ENCODE assay signal across 20 mouse cellular contexts in genomic region chr14:57161833-57162232, GRCm38 (mm10). TPM values are rescaled to one million over a fixed set of nuclear protein-coding genes. Genes with fewer than 3 reads are reported as not detected.
DNase-seq lines count a peak whose midpoint lies in the region; ATAC-seq lines count a peak whose summit lies in the region.
"Had no signal": no experiment of that assay in that cellular context is flagged by ENCODE, and none has a peak within 500 bp of the region (broad histone marks: within the 10 kb centered on the region; RNA-seq: fewer than 3 reads in every experiment).

No protein-coding gene starts in this region.

- peaks cover 7% of the 10 kb centered on the region; the same call in 1 of the 2 replicates for H3K4me1 ChIP-seq in heart, embryonic 10.5 days
- H3K4me1 ChIP-seq in neural tube, embryonic 15.5 days: no peaks in the 10 kb centered on the region
- peaks cover 15% of the 10 kb centered on the region for H3K4me1 ChIP-seq in limb, embryonic 15.5 days

- H3K4me3 ChIP-seq in heart, embryonic 10.5 days: no peak overlapping the region
- no peak overlapping the region for H3K4me3 ChIP-seq in neural tube, embryonic 15.5 days (replicated peaks)
- H3K4me3 ChIP-seq in limb, embryonic 15.5 days: no peak overlapping the region
- H3K4me3 ChIP-seq: midbrain, embryonic 13.5 days; myocyte had no signal

- no peak for ATAC-seq in neural tube, embryonic 15.5 days (ENCODE audit: low FRiP score)
- ATAC-seq in limb, embryonic 15.5 days (ENCODE audit: insufficient number of reproducible peaks, low FRiP score, low TSS enrichment, low read depth): no peak
- ATAC-seq: activated CD4-positive, CD25-positive, alpha-beta regulatory T cell, adult 4 months; forebrain, embryonic 14.5 days; inflammation-experienced regulatory T-cells, adult 6 months; midbrain, embryonic 13.5 days had no signal

- no peak overlapping the region for H3K9ac ChIP-seq in neural tube, embryonic 15.5 days (replicated peaks)
- H3K9ac ChIP-seq in limb, embryonic 15.5 days: no peak overlapping the region
- H3K9ac ChIP-seq: midbrain, embryonic 13.5 days had no signal

- no peak overlapping the region for H3K27ac ChIP-seq in heart, embryonic 10.5 days
- peak overlapping the region; percentile 48; the same call in 1 of the 2 replicates for H3K27ac ChIP-seq in neural tube, embryonic 15.5 days (replicated peaks)
- H3K27ac ChIP-seq in limb, embryonic 15.5 days: peak overlapping the region; percentile 23
- H3K27ac ChIP-seq: macrophage; midbrain, embryonic 13.5 days had no signal

- no peaks in the 10 kb centered on the region for H3K36me3 ChIP-seq in heart, embryonic 10.5 days
- no peaks in the 10 kb centered on the region for H3K36me3 ChIP-seq in neural tube, embryonic 15.5 days
- H3K36me3 ChIP-seq in limb, embryonic 15.5 days: no peaks in the 10 kb centered on the region
- H3K36me3 ChIP-seq: midbrain, embryonic 13.5 days had no signal

- DNase-seq in cerebellum, adult 9-10 months: peak; percentile 1
- no peak for DNase-seq in cerebellum, postnatal 14 days
- DNase-seq in heart, postnatal 4 days: peak; percentile 7
- no peak for DNase-seq in heart, embryonic 10.5 days (ENCODE audit: low spot score)
- no peak for DNase-seq in neural tube, embryonic 10.5 days (ENCODE audit: extremely low spot score, low spot score)
- no peak for DNase-seq in left cerebral cortex, adult 9 months (ENCODE audit: low spot score in 2 of 2)
- DNase-seq: B cell, adult 2 months; kidney, adult 9 months; lung, adult 2 months had no signal

- 55% methylated on average over 2 of the region's 2 CpGs for WGBS in heart, embryonic 10.5 days
- 60% methylated on average over 2 of the region's 2 CpGs for WGBS in neural tube, embryonic 15.5 days
- WGBS in limb, embryonic 15.5 days: 43% methylated on average over 2 of the region's 2 CpGs

- H3K27me3 ChIP-seq in heart, embryonic 10.5 days (ENCODE audit: insufficient read depth, poor library complexity, severe bottlenecking): no peaks in the 10 kb centered on the region
- no peaks in the 10 kb centered on the region for H3K27me3 ChIP-seq in neural tube, embryonic 15.5 days (replicated peaks)
- H3K27me3 ChIP-seq in limb, embryonic 15.5 days: no peaks in the 10 kb centered on the region
- H3K27me3 ChIP-seq: midbrain, embryonic 13.5 days had no signal

- H3K9me3 ChIP-seq in heart, embryonic 10.5 days: no peaks in the 10 kb centered on the region
- H3K9me3 ChIP-seq in neural tube, embryonic 15.5 days (replicated peaks): no peaks in the 10 kb centered on the region
- no peaks in the 10 kb centered on the region for H3K9me3 ChIP-seq in limb, embryonic 15.5 days
- H3K9me3 ChIP-seq: midbrain, embryonic 13.5 days had no signal

- no peak overlapping the region for H3K4me2 ChIP-seq in neural tube, embryonic 15.5 days
- H3K4me2 ChIP-seq in limb, embryonic 15.5 days: no peak overlapping the region
- H3K4me2 ChIP-seq: liver, embryonic 11.5 days; midbrain, embryonic 13.5 days had no signal

RNA-seq across cellular contexts. Expression of gene Gjb6, which starts 28.4 kb away (rescaled TPM):
- total RNA-seq in heart, postnatal 4 days (2021): not detected
- 0.15 and 0.89 TPM in 2 replicates for polyA plus RNA-seq in heart, embryonic 10.5 days (2016; fragmentation: Nextera tagmentation; extraction: Ambion mirVana)
- polyA plus RNA-seq in neural tube, embryonic 15.5 days (2015; fragmentation: Nextera tagmentation; extraction: Ambion mirVana): 10.9 and 13.8 TPM in 2 replicates
- 53.5 and 65.0 TPM in 2 replicates for polyA plus RNA-seq in limb, embryonic 15.5 days (2015; fragmentation: Nextera tagmentation; extraction: Ambion mirVana)
- total RNA-seq: heart, postnatal 14 days had no signal
- polyA plus RNA-seq: activated CD4-positive, CD25-positive, alpha-beta regulatory T cell, adult 4 months; inflammation-experienced regulatory T-cells, adult 6 months; macrophage; myocyte; small intestine, adult 2 months had no signal

RNA-seq across cellular contexts. Expression of gene Gm4491, which starts 46.1 kb away (rescaled TPM):
- total RNA-seq in heart, postnatal 4 days (2021): not detected
- polyA plus RNA-seq in heart, embryonic 10.5 days (2016; fragmentation: Nextera tagmentation; extraction: Ambion mirVana): not detected in 2 replicates
- polyA plus RNA-seq in neural tube, embryonic 15.5 days (2015; fragmentation: Nextera tagmentation; extraction: Ambion mirVana): not detected in 2 replicates
- polyA plus RNA-seq in limb, embryonic 15.5 days (2015; fragmentation: Nextera tagmentation; extraction: Ambion mirVana): 0.15 TPM in 1 of 2 replicates, not detected in the other
- total RNA-seq: heart, postnatal 14 days had no signal
- polyA plus RNA-seq: activated CD4-positive, CD25-positive, alpha-beta regulatory T cell, adult 4 months; forebrain, embryonic 14.5 days; inflammation-experienced regulatory T-cells, adult 6 months; liver, embryonic 11.5 days; lung, adult 2 months; macrophage; myocyte; small intestine, adult 2 months had no signal

RNA-seq across cellular contexts. Expression of gene Gjb2, which starts 57.3 kb away (rescaled TPM):
- under 1 TPM in 1 of 2 experiments, not detected in 1; 0.14 TPM for total RNA-seq in heart, postnatal 4 days (2021)
- 1.0 and 4.0 TPM in 2 replicates for polyA plus RNA-seq in heart, embryonic 10.5 days (2016; fragmentation: Nextera tagmentation; extraction: Ambion mirVana)
- polyA plus RNA-seq in neural tube, embryonic 15.5 days (2015; fragmentation: Nextera tagmentation; extraction: Ambion mirVana): 7.9 and 11.4 TPM in 2 replicates
- 101 and 112 TPM in 2 replicates for polyA plus RNA-seq in limb, embryonic 15.5 days (2015; fragmentation: Nextera tagmentation; extraction: Ambion mirVana)
- polyA plus RNA-seq: macrophage, myocyte had no signal

Comparison
In these comparisons a context has a peak if more than half of its experiments do, and no peak if none do; other contexts are left out.
1. DNase-seq: peak in cerebellum, adult 9-10 months (single experiment) and heart, postnatal 4 days (single experiment); none in cerebellum, postnatal 14 days (0 of 2), heart, embryonic 10.5 days (single experiment), neural tube, embryonic 10.5 days (single experiment) and left cerebral cortex, adult 9 months (0 of 2).